Mouse (Mus musculus) CD4-positive, CD25-positive, alpha-beta regulatory T cell, adult 2 months (primary cell): ENCODE data around the gene Rassf8.
A peak's percentile ranks its signal among the peaks of the same experiment; 100 is the strongest.

Experiments used
- DNase-seq: peaks from one replicate; pipeline ENCODE4 v3.0.0-alpha.2; 2012; ENCODE audit warnings: low read depth, low spot score

Rassf8 gene

DNA sequence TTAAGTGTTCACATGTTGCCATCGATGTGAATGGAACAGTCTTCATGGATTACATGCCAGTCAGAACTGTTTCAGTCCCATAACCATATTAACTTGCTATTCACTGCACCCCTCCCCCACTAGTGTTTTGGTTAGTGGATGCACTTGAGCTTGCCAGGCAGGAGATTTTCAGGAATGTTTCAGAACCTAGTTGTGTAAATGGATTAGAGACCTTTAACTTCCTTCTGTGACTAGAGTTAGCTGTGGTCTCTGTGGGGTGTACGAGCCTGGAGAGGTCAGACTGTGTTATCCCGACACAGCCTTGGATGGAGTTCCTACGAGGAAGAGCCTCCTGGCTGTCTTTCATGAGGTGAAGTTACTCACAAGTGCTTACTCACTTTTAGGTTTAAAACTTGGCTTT lies 29.7 kb downstream of the Rassf8 start:
- no peak for DNase-seq

DNA sequence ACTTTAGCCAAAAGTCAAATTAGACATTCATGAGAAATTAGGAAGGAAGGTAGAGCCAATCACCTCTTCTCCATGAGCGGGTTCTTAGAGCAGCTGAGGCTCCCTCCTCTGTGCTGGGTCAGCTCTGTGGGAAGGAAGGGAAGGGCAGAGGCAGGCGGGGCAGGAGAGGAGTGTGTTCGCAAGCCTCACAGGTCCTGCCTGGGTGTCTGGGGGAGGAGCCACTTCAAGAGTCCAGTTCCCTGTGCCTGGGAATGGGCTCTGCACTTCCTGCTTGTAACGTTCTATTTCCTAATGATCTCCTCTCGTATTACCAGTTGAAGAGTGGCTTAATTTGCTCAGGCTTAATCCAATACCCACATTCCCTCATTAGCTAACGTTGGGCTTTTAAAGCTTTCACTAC lies 32.8 kb downstream of the Rassf8 start:
- no peak for DNase-seq

- no peak for DNase-seq
Measured at GRCm38 (mm10) chr6:145780180-145780802, 33.7 kb downstream of the Rassf8 start.

DNA sequence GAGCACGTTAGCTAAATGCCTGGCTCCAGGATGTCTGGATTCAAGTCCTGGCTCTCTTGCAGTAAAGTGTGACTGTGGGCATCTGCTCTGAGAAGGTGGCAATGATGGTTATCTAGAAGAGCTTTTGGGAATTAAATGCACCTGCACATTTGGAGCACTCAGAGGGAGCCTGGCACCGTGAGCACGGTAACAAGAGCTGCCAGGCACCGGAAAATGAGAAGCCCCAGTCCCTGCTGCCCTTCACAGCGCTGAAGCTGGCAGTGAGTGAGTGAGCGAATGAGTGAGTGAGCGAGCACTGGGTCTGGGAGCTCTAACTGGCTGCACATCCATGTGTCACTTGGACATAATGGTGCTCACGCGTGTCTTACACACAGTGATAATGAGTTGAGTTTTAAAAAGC lies 34.7 kb downstream of the Rassf8 start:
- no peak for DNase-seq

- DNase-seq: no peak
Measured at GRCm38 (mm10) chr6:145781966-145782365, 35.4 kb downstream of the Rassf8 start.

- DNase-seq: no peak
Measured at GRCm38 (mm10) chr6:145787311-145787710, 40.8 kb downstream of the Rassf8 start.

GRCm38 (mm10) chr6:145789738-145790137 lies 43.2 kb downstream of the Rassf8 start:
- no peak for DNase-seq

GRCm38 (mm10) chr6:145792373-145792772 lies 45.8 kb downstream of the Rassf8 start:
- DNase-seq: no peak

- DNase-seq: peak; percentile 71
Measured at GRCm38 (mm10) chr6:145793109-145793593, 46.6 kb downstream of the Rassf8 start.

DNA sequence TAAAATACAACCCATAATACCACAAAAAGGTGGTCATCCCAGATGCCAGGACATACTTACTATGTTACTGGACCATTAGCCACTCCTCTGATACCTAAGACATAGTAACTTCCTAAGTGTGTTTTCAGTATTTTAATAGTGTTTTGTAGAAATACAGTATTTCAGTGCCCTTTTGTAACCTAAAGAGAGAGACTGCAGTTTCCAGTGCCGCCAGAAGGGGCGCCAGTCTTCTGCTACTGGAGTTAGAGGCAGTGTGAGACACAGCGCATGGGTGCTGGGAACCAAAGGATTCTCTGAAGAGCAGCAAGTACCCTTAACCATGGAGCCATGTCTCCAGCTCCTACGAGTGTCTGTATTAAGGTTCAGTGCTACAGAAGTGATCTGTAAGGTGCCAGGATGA lies 48.1 kb downstream of the Rassf8 start:
- DNase-seq: peak; percentile 34

GRCm38 (mm10) chr6:145796191-145797023 lies 49.9 kb downstream of the Rassf8 start:
- DNase-seq: no peak

DNA sequence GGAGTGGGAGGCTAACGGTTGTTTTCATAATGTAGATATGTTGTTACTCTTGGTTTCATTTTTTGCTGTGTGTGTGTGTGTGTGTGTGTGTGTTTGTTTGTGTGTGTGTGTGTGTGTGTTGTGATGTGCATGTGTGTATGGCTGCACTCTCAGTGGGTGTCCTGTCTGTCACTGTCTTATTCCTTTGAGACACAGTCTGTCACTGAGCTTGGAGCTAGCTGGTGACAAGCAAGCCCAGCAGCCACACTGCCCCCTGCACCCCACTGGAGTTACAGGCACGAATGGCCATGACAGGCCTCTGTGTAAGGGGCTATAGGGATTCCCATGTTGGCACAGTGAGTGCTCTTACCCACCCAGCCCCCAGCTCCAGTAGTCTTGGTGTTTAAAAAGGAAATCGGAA lies 51.1 kb downstream of the Rassf8 start:
- DNase-seq: no peak

GRCm38 (mm10) chr6:145801796-145802488 lies 55.4 kb downstream of the Rassf8 start:
- DNase-seq: peak; percentile 19

DNA sequence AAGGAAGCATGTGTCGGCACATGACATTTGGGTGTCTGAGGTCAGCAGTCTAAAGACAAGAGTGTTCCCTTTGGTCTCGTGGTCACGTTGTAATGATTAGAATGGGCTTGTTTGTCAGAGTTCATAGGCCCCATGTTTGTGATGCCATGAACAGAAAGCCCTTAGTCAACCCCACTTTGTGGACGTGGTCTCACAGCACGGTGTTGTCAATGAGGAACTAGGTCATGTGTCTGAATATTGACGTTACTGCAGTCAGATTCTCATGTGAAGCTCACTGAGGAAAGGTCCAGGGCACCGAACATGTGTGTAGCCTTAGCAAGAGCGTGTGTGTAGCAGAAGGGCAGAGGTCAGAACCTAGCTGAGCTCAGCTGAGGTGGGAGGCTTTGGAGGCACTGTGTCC lies 56.3 kb downstream of the Rassf8 start:
- DNase-seq: no peak

DNA sequence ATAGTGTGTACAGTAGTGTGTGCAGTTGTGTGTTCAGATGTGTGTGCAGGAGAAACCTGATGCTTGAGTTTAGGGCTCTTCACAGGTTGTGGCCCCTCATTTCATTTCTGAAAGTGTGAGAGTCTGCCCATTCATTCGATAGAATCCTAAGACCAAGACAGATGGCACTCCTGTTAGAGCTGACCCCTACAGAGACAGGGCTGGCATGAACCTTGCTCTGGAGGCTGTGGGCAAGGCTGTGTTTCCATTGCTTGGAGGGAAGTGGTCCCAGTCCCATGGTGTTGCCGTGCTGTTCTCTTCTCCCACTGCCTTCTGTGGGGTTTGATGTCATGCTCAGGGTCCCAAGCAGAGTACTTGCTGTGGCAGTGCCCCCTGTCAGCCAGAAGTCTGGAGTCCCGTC lies 57.7 kb downstream of the Rassf8 start:
- DNase-seq: no peak

GRCm38 (mm10) chr6:145806784-145807183 lies 60.2 kb downstream of the Rassf8 start:
- DNase-seq: no peak

GRCm38 (mm10) chr6:145807929-145808328 lies 61.4 kb downstream of the Rassf8 start:
- DNase-seq: no peak

DNA sequence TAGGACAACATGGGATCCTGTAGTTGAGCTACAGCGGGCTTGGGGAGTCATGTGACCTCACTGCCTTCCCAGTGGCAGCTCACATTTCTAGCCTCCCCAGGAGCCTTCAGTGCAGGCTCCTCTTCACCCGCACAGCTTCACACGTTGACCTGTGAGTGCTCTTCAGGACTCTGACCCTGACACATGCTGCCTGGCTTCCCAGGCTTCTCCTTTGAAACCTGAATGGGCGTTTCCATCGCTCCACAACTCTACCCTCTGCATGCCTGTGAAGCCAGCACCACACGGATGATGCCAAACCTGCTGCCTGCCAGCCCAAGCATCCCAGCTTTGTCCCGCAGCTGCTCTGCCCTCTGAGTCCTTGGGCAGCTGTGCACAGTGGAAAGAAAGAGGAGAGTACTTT lies 63.0 kb downstream of the Rassf8 start:
- DNase-seq: no peak

DNA sequence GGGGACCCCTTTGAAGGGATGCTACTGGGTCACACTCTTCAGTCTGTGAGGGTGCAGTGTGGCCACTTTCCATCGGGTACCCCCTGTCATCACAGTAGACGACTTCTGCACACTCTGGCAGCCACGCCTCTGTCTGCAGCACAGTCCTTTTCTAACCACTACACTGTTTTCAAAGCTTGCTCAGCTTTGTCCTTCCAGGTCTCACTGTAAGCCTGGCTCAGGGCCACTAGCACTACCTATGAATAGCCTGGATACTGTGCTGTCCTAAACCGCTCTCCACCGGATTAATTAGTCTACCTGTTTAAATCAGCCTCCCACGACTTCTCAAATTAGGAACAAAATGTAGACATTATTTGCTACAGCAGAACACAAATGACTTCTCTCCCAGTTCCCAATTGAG lies 63.5 kb downstream of the Rassf8 start:
- DNase-seq: no peak

GRCm38 (mm10) chr6:145811174-145811573 lies 64.6 kb downstream of the Rassf8 start:
- no peak for DNase-seq

DNA sequence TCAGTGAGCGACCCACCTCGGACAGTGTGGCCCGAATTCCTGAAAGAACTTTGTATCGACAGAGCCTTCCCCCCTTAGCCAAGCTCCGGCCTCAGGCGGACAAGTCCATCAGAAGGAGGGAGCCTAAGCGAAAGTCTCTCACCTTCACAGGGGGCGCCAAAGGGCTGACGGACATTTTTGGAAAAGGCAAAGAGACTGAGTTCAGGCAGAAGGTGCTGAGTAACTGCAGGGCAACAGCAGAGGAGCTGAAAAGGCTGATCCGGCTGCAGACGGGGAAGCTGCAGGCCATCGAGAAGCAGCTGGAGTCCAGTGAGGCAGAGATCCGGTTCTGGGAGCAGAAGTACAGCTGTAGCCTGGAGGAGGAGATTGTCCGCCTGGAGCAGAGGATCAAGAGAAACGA lies 68.7 kb downstream of the Rassf8 start:
- DNase-seq: no peak

- no peak for DNase-seq
Measured at GRCm38 (mm10) chr6:145819151-145819550, 72.6 kb downstream of the Rassf8 start.
